Mouse (Mus musculus): ENCODE results near the gene Golph3l.

DNA sequence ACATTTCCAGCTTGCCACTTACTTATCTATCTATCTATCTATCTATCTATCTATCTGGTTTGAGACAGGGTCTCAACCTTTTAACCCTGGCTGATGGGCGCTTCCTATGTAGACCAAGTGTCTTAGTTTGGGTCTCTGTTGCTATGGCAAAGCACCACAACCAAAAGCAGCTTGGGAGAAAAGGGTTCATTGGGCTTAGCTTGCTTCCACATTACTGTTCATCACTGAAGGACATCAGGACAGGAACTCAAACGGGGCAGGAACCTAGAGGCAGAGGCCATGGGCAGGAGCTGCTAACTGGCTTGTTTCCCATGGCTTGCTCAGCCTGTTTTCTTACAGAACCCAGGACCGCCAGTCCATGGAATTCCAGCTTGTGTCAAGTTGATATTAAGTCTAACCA lies 68.4 kb downstream of the Golph3l start:
- TF ChIP-seq CTCF (IDR thresholded peaks at IDR 0.05; ENCODE audit: low read depth, low read length): no peak
- TF ChIP-seq POLR2A (IDR thresholded peaks at IDR 0.05; ENCODE audit: extremely low read depth, insufficient read depth, low read length): no peak

Data from liver, adult 2 months (tissue).